Mouse (Mus musculus) embryonic fibroblast, embryonic 13.5 days (primary cell): ENCODE measurements around the gene Yars.

ENCODE experiments used
- CTCF ChIP-seq: IDR thresholded peaks from 2 replicates; pipeline ENCODE4 v1.5.1; 2011; ENCODE audit warnings: mild to moderate bottlenecking, control low read depth, low read length, moderate library complexity, borderline replicate concordance; ENCODE audit not compliant: insufficient read depth
- POLR2A ChIP-seq: IDR thresholded peaks from 2 replicates; pipeline ENCODE4 v1.6.1; 2011; ENCODE audit warnings: low read depth, mild to moderate bottlenecking, control low read depth, low read length, moderate library complexity

DNA sequence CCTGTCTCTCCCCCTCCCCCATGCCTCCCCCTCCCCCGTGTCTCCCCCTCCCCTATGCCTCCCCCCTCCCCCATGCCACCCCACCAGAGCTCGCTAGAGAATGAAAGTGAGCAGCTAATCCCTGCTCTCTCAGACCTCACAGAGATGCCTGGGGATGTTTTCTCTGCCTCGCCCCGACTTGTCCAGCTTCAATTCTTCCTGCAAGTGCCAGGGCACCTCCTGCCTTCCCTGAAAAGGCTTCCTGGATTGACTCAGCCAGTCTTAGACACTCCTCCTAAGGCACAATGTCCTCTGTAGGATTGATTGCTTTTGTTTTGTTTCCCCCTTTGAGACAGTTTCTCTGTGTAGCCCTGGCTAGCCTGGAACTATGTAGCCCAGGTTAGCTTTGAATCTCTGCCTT, 71.6 kb downstream of the Yars start, which contains the start of gene C77080:
- TF ChIP-seq POLR2A, result no peak
- no peak for TF ChIP-seq CTCF
